Mouse (Mus musculus): ENCODE results near the gene Rasgef1a.

DNA sequence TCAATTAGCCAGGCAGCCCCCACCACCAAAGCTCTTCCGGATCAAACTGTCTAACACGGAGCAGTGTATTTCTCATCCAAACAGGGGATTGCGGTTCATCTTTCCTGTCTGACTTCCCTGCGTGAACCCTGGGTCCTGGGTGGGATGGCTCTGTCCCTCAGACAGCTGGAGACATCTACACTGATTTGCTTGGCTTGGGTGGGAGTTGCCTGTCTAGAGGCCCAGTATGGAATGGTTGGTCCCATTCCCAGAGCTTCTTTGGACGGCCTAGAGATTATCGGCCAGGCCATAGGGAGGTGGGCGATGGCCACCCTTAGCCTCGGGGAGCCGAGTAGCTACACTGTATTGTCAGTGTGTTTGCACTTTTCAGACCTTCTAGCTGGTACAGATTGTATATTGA is 79.6 kb downstream of the Rasgef1a start:
- no peak for TF ChIP-seq CTCF (IDR thresholded peaks at IDR 0.05; ENCODE audit: control insufficient read depth, insufficient read depth, insufficient replicate concordance, low read depth, low read length)
- no peak for TF ChIP-seq POLR2A (IDR thresholded peaks at IDR 0.05; ENCODE audit: control insufficient read depth, low read depth, low read length)

Data from testis, adult 2 months (tissue).